Mouse (Mus musculus) heart, adult 18-20 months (tissue): ENCODE data around the gene Apoc2. TPM values are rescaled to one million over a fixed set of nuclear protein-coding genes. Genes with fewer than 3 reads are reported as not detected.

Experiments
- DNase-seq, 2 experiments: peaks; one replicate each; pipeline ENCODE4 v3.0.0; 2021 to 2022; ENCODE audit warnings: mixed read lengths in 1 of 2
- total RNA-seq, 2 experiments: library from RNA; stranded (reverse); gene quantifications; 2 replicates each; pipeline ENCODE4 v1.2.3; 2021

Apoc2 gene
- total RNA-seq, 2 experiments from 2014 or later: 0.75 TPM; not detected in 1

- DNase-seq: no peak
Measured at GRCm38 (mm10) chr7:19678901-19679300, 1.2 kb upstream of the Apoc2 start.

GRCm38 (mm10) chr7:19676662-19677061, 1.1 kb downstream of the Apoc2 start:
- DNase-seq: no peak

GRCm38 (mm10) chr7:19675824-19676223, 1.9 kb downstream of the Apoc2 start:
- DNase-seq: no peak

GRCm38 (mm10) chr7:19673083-19673699, 4.5 kb downstream of the Apoc2 start:
- DNase-seq: no peak

- no peak for DNase-seq
Measured at GRCm38 (mm10) chr7:19671511-19671910, 6.2 kb downstream of the Apoc2 start.

GRCm38 (mm10) chr7:19668947-19669721, 8.6 kb downstream of the Apoc2 start:
- peak; percentile 95 for DNase-seq

- DNase-seq: no peak
Measured at GRCm38 (mm10) chr7:19667434-19667833, 10.3 kb downstream of the Apoc2 start.

- no peak for DNase-seq
Measured at GRCm38 (mm10) chr7:19666750-19667149, 11.0 kb downstream of the Apoc2 start.

- peak; percentile 98 to 99 for DNase-seq
Measured at GRCm38 (mm10) chr7:19664955-19665841, 12.5 kb downstream of the Apoc2 start, which contains the start of gene Clptm1. Clptm1 (minus strand) TSS chr7:19665033.

GRCm38 (mm10) chr7:19664455-19664954, 13.2 kb downstream of the Apoc2 start:
- DNase-seq: no peak

GRCm38 (mm10) chr7:19663940-19664339, 13.8 kb downstream of the Apoc2 start:
- DNase-seq: no peak

GRCm38 (mm10) chr7:19652614-19653013, 25.1 kb downstream of the Apoc2 start:
- DNase-seq: peak; percentile 78 to 84

GRCm38 (mm10) chr7:19651063-19651786, 26.5 kb downstream of the Apoc2 start:
- no peak for DNase-seq

GRCm38 (mm10) chr7:19641223-19641622, 36.5 kb downstream of the Apoc2 start:
- no peak for DNase-seq

GRCm38 (mm10) chr7:19635074-19635827, 42.5 kb downstream of the Apoc2 start:
- DNase-seq: no peak

GRCm38 (mm10) chr7:19634591-19634990, 43.1 kb downstream of the Apoc2 start:
- DNase-seq: no peak

- no peak for DNase-seq
Measured at GRCm38 (mm10) chr7:19633855-19634254, 43.9 kb downstream of the Apoc2 start.

GRCm38 (mm10) chr7:19633197-19633596, 44.5 kb downstream of the Apoc2 start:
- no peak for DNase-seq

- DNase-seq: no peak
Measured at GRCm38 (mm10) chr7:19632720-19633119, 45.0 kb downstream of the Apoc2 start.

- no peak for DNase-seq
Measured at GRCm38 (mm10) chr7:19632275-19632674, 45.5 kb downstream of the Apoc2 start.

GRCm38 (mm10) chr7:19629361-19629734, 48.4 kb downstream of the Apoc2 start, which contains the start of gene Relb:
Relb (minus strand) TSS chr7:19629438.
- DNase-seq: peak; percentile 93 to 94
